Mouse (Mus musculus): ENCODE measurements around the gene 8030411F24Rik. TPM values are rescaled to one million over a fixed set of nuclear protein-coding genes. Genes with fewer than 3 reads are reported as not detected.

8030411F24Rik gene
- total RNA-seq, 2 experiments from 2014 or later = not detected

Other genes starting within 250 kb of the 8030411F24Rik start
- 109 and 113 TPM in 2 replicates for gene Nxt1, start 109.4 kb upstream of the 8030411F24Rik start, total RNA-seq (2015)
- 48.6 and 50.6 TPM in 2 replicates for gene Nxt1, start 109.4 kb upstream of the 8030411F24Rik start, total RNA-seq (2017)
- gene Gzf1, start 101.0 kb upstream of the 8030411F24Rik start, total RNA-seq (2015) = 15.4 and 16.1 TPM in 2 replicates
- gene Gzf1, start 101.0 kb upstream of the 8030411F24Rik start, total RNA-seq (2017) = 18.7 and 20.9 TPM in 2 replicates
- 0.64 and 0.81 TPM in 2 replicates for gene Napb, start 49.5 kb upstream of the 8030411F24Rik start, total RNA-seq (2015)
- 0.37 and 0.84 TPM in 2 replicates for gene Napb, start 49.5 kb upstream of the 8030411F24Rik start, total RNA-seq (2017)
- not detected in 2 replicates for gene Cstl1, start 31.7 kb upstream of the 8030411F24Rik start, total RNA-seq (2015)
- gene Cstl1, start 31.7 kb upstream of the 8030411F24Rik start, total RNA-seq (2017) = not detected in 2 replicates
- gene Cst11, start 10.5 kb upstream of the 8030411F24Rik start, total RNA-seq (2015) = not detected in 2 replicates
- gene Cst11, start 10.5 kb upstream of the 8030411F24Rik start, total RNA-seq (2017) = not detected in 2 replicates
- gene Cst12, start 7.4 kb downstream of the 8030411F24Rik start, total RNA-seq (2015) = not detected in 2 replicates
- gene Cst12, start 7.4 kb downstream of the 8030411F24Rik start, total RNA-seq (2017) = not detected in 2 replicates
- not detected in 2 replicates for gene Cst8, start 16.8 kb downstream of the 8030411F24Rik start, total RNA-seq (2015)
- gene Cst8, start 16.8 kb downstream of the 8030411F24Rik start, total RNA-seq (2017) = not detected in 2 replicates
- not detected in 2 replicates for gene Cst13, start 38.1 kb downstream of the 8030411F24Rik start, total RNA-seq (2015)
- gene Cst13, start 38.1 kb downstream of the 8030411F24Rik start, total RNA-seq (2017) = not detected in 2 replicates
- gene Cst9, start 53.1 kb downstream of the 8030411F24Rik start, total RNA-seq (2015) = not detected in 2 replicates
- gene Cst9, start 53.1 kb downstream of the 8030411F24Rik start, total RNA-seq (2017) = not detected in 2 replicates
- gene 9230104L09Rik, start 83.0 kb downstream of the 8030411F24Rik start, total RNA-seq (2015) = not detected in 2 replicates
- gene 9230104L09Rik, start 83.0 kb downstream of the 8030411F24Rik start, total RNA-seq (2017) = not detected in 2 replicates
- gene Cst3, start 93.7 kb downstream of the 8030411F24Rik start, total RNA-seq (2015) = 423 and 485 TPM in 2 replicates
- gene Cst3, start 93.7 kb downstream of the 8030411F24Rik start, total RNA-seq (2017) = 377 and 496 TPM in 2 replicates
- not detected in 2 replicates for gene Gm1330, start 221.2 kb downstream of the 8030411F24Rik start, total RNA-seq (2015)
- gene Gm1330, start 221.2 kb downstream of the 8030411F24Rik start, total RNA-seq (2017) = not detected in 2 replicates
- gene Gm10750, start 235.2 kb downstream of the 8030411F24Rik start, total RNA-seq (2015) = not detected in 2 replicates
- gene Gm10750, start 235.2 kb downstream of the 8030411F24Rik start, total RNA-seq (2017) = not detected in 2 replicates